Mouse (Mus musculus): ENCODE measurements at regions not wholly inside any gene's neighbourhood (a gene's known extent, or its start where the extent isn't known, plus 50 kb on each side); places are given as distances from the start of the nearest gene placed in this dataset.
"Not testable (repeated sequence)": the region's sequence is repeated elsewhere in the genome, so short reads cannot be mapped to it uniquely, and the experiment has no call there.

DNA sequence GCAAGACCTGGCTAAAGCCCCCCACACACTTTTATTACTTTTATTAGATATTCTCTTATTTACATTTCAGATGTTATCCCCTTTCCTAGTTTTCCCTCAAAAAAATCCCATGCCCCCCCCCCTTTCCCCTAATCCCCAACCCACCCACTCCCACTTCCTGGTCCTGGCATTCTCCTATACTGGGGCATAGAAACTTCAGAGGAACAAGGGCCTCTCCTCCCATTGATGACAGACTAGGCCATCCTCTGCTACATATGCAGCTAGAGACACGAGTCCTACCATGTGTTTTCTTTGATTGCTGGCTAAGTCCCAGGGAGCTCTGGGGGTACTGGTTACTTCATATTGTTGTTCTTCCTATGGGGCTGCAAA is 116.8 kb downstream of the Rfpl4b start:
- not testable (repeated sequence) for DNase-seq

DNA sequence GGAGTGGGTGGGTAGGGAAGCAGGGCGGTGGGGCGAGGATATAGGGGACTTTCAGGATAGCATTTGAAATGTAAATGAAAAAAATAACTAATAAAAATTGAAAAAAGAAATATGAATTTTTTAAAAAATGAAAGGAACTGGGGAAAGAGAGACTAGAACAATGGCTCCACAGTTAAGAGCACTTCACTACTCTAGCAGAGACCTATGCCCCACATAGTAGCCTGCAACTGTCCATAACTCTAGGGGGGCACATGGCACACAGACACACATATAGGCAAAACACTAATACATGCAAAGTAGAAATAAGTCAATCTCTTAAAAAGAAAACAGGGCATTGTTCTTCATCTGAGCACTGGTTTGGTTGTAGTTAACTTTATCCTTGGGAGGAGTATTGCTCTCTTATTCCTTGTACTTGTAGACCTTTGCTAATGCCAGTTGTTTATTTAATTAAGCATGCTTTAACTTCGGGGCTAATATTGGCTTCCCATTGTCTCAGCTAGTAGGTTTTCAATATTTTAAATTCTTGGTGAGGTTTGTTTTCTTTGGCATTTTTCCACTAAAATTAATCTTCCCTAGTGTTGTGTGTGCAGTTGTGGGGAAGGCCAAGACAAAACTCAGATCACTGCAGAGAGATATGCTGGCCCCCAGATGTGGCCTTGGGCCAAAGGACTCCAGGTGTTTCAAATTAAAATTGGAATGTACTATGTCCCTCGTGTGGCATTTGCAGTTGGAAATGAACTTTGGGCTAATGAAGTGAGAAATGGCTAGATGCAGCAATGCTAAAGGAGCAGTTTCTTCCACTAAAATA is 117.4 kb downstream of the Rfpl4b start:
- no peak for DNase-seq

DNA sequence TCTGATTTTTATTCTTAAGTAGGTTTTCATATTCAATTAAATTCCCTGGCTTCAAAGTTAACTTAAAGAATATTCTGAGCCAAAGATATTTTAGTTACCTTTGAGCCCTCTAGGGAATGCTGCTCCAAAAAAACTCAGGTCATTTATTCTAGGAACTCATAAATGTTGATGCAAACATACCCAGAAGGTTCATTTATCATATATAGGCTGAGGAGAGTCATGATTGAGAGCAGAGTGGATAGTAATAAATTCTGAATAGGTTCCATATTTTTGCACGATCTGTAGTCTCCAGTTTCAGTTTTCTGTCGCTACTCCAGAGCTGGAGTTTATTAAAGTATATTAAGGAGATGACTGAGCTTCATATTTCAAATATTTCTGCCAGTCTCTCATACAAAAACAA is 144.1 kb downstream of the Rfpl4b start:
- DNase-seq, result no peak

DNA sequence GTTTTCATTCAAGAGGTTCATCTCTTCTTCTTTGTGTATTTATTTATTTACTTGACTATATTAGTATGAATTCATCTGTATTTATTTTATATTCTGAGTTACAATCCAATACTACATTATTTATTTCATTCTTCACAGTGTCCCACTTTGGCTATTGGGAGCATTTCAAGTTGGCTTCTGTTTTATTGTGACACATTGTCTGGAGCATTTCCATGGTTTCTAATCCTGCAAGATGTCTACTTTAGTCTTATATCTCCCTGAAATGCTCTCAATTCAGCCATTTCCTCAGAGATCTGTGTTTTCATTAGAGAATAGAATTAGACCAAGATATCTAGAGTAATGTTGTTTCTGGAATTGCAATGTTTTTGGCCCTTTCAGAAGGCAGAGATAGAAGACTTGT is 153.0 kb downstream of the Rfpl4b start:
- peak; percentile 20 to 31 for DNase-seq

DNA sequence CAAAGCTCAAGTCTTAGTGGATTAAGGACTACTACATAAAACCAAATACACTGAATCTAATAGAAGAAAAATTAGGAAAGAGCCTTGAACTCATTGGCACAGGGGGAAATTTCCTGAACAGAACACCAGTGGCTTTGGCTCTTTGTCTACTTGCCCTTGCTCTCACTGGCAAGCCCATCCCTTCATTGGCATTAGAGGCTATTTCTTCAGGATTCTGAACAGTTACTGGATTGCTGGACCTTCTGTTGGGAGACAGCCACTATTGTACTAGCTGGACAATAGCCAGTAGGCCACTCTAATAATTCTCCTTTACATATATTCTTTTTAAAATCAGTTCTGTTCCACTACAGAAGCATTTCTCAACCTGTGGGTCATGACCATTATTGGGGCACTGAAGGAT is 153.7 kb downstream of the Rfpl4b start:
- DNase-seq, result peak; percentile 8 to 16

DNA sequence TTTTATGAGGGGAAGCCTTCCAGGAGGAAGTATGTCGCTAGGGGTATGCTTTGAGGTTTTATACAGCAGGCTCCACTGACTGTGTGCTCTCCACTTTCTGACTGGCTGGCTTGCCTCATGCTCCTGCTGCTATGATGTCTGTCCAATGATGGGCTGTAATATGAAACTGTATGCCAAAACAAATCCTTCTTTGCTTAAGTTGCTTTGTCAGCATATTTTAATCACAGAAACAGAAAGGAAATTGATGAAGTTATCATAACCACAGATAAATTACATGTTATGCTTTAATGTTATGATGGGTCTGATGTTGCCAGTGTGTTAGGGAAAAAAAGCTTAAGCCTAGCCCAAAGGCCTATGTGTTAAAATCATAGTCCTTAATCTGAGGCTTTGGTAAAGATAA is 185.9 kb downstream of the Rfpl4b start:
- no peak for DNase-seq

DNA sequence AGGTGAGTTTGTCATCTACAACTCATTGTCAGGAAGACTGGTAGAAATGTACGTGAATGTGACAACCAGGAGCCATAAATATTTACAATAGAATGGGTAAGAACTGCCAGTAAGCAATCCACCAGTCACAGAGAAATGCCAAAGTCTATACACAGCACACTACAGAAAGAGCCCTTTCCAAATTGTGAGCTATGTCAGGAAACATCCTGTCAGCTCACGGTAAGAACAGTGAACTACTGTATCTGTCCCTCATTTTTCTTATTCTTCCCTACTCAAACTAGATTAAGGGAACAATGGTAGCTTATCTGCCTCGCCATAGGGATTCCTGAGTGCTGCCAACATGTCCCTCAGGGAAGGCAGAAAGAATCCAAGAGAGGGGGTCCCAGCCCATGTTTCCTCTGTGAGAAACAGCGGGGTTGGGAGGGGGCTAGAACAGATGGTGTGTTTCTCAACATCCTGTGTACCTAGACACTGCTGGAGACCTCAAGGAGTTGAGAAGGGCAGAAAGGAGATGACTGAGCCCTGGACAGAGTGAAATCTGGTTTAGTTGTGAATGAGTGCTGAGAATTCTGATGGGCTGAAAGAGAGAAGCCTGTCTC is 191.6 kb downstream of the Rfpl4b start:
- DNase-seq, result no peak

DNA sequence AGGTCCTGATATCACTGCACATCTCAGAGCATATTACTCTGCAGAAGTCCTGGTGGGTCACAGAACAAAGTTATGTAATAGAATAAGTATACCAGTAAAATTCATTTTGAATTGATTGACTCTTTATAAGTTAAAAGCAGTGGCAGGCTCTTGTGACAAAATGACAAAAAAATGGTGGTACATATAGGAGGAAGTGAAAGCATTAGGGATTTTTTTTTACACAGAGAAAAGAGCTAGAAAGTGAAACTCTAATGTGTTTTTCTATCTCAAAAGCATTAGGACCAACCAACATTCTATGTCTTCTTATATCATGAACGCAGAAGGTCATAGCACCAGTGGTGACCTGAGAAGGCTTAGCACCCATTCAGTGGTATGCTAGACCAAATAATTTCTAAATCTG is 198.2 kb downstream of the Rfpl4b start:
- DNase-seq, result no peak

DNA sequence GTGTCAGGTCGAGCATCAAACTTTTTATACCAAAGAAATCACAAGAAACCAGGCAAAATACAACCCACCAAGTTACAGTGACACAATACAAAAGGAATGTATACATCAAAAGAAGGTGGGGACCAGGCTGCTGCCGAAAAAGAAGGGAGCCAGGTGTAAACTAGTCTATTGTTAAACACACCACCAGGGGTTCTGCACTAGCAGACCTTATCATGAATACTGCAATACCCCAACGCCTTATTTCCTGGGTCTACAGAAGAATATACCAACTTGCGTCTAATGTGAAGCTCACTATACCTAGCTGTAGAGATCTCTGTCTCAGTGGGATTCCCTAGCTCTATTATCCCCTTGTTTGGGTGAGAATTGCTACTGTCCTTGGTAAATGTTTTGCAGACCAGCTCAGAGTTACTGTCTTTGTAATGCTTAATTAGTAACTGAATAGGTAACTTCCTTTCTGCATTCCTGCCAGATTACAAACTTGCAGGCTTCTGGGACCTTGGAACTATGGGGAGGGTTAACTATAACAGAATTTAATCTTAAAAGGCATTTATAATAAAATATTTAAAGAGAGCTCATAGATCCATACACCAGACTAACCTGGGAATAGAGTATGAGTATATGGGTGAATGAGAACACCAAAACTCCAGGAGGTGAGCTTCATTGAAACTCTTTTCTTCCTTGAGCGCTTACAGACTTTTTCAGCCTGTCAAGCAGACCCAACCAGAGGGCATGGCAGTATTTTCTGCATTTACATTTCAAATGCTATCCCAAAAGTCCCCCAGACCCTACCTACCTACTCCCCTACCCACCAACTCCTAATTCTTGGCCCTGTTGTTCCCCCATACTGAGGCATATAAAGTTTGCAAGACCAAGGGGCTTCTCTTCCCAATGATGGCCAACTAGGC is 211.7 kb downstream of the Rfpl4b start:
- DNase-seq, result no peak

DNA sequence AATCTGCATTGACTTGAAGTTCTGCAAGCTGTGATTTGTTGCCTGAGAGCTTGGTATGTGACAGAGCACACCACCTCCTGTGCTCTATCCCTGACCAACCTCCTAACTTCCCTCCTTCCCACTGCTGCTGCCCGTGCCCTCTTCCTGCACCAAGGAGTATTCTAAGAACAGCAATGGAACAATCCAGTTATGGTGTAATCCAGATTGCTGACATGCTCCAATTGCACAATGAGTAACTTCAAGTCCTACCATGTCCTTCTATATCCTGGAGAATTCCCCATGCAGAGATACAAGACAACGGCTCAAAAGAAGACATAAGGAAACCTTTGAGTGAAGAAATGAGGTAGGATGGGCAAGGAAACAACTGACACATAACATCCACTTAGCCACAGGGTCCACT is 235.5 kb downstream of the Rfpl4b start:
- DNase-seq, result no peak

DNA sequence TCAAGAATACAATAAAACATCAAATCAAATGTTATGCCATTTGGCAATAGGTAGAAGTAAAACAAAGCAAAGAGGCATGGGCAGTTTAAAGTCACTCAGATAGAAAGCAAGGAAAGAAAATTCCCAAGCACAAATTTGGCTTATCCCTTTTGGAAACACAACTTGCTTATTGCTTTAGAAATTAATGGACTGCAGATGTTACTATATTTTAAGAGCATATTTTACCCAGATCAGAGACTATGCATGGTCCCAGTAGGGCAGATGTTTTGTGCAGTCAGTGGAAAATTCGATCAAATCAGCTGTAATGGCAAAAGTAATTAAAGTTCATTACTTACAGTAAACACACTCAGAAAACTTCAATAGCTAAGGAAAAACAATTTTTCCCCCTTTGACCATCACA is 245.9 kb downstream of the Rfpl4b start:
- no peak for DNase-seq

DNA sequence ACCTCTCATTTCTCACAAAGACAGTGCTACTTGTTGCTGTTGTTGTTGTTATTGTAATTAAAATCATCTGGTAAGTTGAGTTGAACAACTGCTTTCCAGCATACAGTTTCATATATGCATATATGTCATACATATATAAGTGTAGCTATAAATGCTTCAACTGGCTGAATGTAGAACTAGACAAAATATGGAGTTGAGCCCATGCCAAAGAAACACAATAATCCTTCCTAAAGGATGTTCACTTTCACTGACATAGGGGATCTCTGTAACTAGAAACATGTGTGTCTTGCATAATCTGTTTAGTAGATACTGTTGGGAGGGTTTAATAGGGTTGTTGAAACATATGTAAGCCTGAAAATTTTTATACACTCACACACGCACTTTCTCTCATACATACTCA is 247.9 kb downstream of the Rfpl4b start:
- no peak for DNase-seq

DNA sequence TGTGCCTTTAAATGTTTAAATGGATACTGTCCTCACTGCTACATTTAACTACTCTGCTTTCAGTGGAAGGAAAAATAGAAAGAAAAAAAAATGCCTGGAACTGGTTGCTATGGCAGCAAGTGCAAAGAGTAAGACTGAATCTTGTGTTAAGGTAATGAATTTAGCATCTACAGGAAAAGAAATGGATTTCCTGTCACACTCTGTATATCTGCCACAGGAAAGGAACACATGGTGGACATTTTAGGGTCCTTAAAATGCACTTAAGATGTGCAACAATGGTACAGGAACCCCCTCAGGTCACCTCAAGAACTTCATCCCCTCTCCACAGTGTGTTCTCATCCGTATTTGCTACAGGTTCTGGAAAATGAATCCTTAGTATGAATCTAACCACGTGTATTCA is 248.4 kb downstream of the Rfpl4b start:
- DNase-seq, result no peak

DNA sequence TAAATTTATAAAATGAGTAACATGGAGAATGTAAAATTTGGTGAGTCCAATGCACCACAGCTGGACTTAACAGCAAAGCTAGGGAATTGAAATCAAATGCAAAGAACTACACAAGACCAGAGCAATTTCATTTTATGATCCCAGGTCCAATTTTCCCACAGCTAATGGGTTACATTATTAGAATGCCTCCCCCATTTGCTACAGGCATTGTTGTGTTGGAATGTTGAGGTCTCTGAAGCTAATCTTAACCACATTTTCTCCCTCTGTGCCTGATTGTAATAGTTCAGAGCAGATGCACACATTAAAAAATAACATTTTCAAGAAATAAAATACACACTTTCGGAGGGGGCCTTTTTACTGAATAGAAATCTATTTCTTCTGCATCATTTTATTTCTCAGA is 254.3 kb downstream of the Rfpl4b start:
- no peak for DNase-seq

DNA sequence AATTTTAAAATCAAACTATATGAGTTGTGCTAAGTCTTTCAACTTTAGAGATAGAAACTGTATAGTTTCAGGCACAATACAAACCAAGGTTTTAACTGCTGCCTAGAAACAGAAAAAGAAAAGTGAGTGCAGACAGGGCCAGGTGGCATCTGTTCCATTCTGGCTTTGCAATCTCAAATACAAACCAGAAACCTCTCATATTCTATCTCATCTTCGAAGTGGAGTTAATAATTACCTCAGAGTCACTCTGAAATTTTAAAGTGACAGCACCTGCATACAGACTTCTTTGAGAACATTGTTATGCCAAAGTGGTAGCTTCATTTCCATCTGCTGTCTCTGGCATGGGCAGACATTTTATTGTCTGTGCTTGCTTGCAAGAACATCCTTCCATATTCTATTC is 255.2 kb downstream of the Rfpl4b start:
- DNase-seq, result no peak

DNA sequence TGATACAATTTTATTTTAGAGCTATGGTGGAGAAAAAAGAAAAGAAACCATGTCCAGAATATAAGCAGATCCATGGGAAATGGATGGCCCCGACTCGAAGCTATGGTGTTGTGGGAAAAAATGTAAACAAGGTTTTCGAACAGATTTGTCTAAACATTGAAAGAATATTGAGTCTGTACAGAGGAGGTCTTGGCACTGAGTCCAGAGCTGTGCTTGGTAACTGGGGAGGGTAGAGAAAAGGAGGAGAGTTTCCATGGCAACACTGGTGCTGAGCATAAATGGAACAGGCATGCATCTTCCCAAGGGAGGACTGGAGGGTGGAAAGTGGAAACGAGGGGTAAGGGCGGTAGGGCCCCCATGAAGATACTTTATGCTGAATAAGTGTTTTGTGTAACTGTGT is 266.5 kb downstream of the Rfpl4b start:
- no peak for DNase-seq

DNA sequence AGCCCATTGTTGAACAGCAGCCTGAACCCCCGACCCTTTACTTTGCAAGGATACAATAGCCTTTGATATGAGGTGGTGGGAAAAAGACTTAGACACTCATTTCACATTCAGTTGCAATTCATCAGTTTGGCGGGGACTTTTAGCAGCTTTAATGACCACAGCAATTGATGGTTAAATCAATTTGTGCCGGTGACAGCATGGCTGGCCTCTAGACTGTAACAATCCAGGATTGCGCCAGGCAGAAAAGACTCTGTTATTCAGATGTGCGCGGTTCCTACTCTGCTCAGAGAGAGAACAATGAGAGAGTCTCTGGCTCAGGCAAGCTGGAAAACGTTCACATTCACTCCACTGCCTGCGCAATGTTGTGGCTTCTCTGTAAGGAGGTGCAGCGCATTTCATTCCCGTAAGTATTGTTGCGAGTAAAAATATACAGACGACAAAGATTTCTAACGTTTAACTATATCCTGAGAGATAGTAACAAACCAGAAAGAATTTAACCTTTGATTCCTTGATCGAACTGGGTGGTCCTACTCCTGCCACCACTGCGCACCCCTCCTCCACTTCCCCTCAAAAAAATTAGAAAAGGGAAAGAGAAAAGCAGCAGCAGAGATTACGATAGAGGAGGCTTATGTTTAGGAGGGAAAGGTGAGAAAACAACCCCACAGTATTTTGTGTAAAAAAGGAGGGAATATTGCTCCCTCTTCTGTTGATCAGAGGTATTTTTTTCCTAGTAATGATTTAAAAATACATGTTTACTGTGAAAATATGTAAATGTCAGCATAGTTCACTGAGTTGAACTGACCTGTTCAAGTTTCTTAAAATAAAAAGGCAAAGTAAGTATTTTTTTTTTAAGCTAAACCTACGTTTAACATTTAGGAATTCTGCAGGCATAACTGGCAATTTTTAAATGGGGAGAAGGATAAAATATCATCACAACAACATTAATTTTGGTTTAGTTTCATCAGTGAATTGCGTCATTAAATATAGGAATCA is 267.6 kb downstream of the Rfpl4b start:
- peak; percentile 11 to 21 for DNase-seq

DNA sequence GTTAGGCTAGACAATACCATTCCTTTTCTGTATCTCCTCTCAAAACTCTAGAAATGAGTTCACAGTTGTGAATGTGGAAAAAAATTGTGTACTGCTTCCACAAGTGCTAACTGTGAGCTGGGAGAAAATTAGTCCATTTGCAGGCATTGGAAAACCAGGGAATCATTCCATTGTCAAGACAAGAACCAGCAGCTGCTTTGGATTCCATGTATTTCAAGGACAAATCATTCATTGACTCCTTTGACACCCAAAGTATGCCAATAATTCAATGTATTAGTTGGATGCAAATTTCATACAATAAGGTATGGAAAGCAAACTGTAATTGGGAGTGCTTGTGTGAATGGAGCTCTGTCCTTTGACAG is 268.3 kb downstream of the Rfpl4b start:
- DNase-seq, result no peak

DNA sequence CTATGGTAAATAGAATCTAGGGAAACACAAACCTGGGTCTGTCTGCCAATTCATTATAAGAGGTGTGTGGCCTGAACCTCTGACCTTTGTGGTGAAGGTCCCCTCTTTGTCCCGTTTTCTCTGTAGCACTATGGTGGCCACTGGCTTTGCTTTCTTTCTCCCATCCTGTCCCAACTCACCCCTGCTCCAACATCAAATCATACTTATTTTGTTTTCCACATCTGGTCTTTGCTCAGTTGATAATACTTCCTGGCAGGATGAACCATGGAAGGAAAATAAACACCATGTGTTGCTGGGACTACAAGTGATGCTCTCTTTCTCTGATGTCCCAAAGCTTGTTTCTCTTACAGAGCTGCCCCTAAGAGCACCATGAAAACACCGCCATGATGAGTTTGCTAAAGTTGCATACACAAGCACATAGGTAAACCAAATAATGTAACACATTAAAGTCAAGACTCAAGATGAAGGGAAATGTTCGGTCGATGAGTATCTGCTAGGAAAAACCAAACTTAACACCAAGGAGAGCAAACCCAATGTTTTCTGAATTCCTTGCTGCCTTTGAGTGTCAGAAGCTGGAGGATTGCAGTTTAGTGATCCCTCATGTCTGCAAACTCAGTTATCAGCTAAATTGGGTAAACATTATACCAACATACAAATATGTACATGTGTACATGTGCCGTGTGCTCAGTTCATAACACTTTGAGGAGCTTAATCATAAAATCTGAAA is 269.1 kb downstream of the Rfpl4b start:
- no peak for DNase-seq

DNA sequence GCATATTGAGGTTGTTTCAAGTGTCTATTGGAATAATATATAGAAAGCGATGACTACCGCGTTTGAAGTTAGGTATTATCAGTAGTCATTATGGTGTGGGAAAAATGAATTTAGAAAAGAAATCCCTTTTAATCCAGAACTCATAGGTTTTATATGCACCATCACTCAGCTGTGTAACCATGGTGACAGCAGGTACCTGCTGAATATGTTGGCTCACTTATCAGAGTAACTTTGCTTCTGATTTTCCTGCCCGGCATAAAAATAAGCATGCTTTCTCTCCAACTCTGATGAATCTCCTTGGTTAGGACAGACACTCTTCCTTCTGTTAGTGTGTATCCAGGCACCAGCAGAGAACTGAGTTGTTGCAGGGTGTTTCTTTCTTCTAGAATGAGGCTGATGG is 281.5 kb downstream of the Rfpl4b start:
- no peak for DNase-seq

DNA sequence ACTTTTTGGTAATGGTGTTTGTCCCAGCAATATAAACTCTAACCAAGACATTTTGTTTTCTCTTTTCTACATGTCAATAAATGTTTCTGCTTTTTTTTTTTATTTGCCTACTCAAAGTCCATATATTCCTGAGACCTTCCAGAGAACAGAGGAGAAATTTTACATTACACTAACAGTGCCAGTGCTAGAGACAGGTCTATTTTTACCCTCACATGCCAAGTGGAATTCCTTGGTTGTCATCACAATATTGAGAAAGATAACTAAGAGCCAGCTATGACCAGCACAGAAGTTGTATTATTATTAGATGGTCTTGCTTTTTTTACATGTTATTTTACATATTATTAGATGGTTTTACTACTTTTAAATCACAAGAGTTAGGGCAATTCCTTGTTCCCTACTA is 282.8 kb downstream of the Rfpl4b start:
- DNase-seq, result no peak

DNA sequence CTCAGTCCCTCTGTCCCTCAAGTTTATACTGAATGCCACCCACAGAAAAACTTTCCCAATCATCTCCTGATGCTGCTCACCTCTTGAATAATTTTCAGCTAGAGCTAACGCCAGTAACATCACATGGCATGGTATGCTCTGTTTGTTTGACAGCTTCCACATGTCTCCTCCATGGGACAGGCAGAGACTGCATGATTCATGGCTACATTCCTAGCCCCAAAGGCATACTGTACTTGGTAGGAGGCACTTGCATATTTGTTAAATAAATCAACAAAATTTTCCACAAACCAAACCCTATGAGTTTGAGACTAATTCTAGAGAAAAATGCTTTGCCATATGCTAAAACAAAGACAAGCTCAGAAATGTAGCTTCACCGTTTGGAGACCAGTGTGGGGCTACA is 304.9 kb downstream of the Rfpl4b start:
- DNase-seq, result no peak

Data from cerebellum, adult 18-20 months (tissue).